Mouse (Mus musculus) myocyte (in vitro differentiated cells): ENCODE data around the gene Plod1.

Experiments
- E2F4 ChIP-seq: IDR thresholded peaks from one replicate; pipeline ENCODE4 v1.6.1; 2011; ENCODE audit warnings: mild to moderate bottlenecking, control low read depth, moderate library complexity; ENCODE audit not compliant: insufficient read depth
- MAX ChIP-seq: IDR thresholded peaks from one replicate; pipeline ENCODE4 v1.6.1; 2011; ENCODE audit warnings: low read depth, mild to moderate bottlenecking, control low read depth
- MYOD1 ChIP-seq, 3 experiments: IDR thresholded peaks; one replicate each; pipeline ENCODE4 v1.6.1; 2011; ENCODE audit warnings: control low read depth in 2 of 3, low read depth in 2 of 3, mild to moderate bottlenecking in 2 of 3, moderate library complexity in 1 of 3; ENCODE audit not compliant: insufficient read length in 2 of 3, control insufficient read depth in 1 of 3
- POLR2A ChIP-seq: IDR thresholded peaks from one replicate; pipeline ENCODE4 v1.6.1; 2011; ENCODE audit warnings: low read depth, mild to moderate bottlenecking, control low read depth, moderate library complexity; ENCODE audit not compliant: insufficient read length
- POLR2AphosphoS2 ChIP-seq: IDR thresholded peaks from one replicate; pipeline ENCODE4 v1.6.1; 2011; ENCODE audit warnings: low read depth, control low read depth; ENCODE audit not compliant: insufficient read length
- REST ChIP-seq: IDR thresholded peaks from one replicate; pipeline ENCODE4 v1.6.1; 2011; ENCODE audit warnings: mild to moderate bottlenecking, control low read depth, moderate library complexity; ENCODE audit not compliant: insufficient read depth, insufficient read length
- TCF12 ChIP-seq: IDR thresholded peaks from one replicate; pipeline ENCODE4 v1.6.1; 2011; ENCODE audit warnings: mild to moderate bottlenecking, control low read depth; ENCODE audit not compliant: poor library complexity, insufficient read depth, severe bottlenecking
- TCF3 ChIP-seq: IDR thresholded peaks from one replicate; pipeline ENCODE4 v1.6.1; 2011; ENCODE audit warnings: low read depth, control low read depth; ENCODE audit not compliant: insufficient read length
- USF1 ChIP-seq: IDR thresholded peaks from one replicate; pipeline ENCODE4 v1.6.1; 2011; ENCODE audit warnings: low read depth, mild to moderate bottlenecking, control low read depth, moderate library complexity

DNA sequence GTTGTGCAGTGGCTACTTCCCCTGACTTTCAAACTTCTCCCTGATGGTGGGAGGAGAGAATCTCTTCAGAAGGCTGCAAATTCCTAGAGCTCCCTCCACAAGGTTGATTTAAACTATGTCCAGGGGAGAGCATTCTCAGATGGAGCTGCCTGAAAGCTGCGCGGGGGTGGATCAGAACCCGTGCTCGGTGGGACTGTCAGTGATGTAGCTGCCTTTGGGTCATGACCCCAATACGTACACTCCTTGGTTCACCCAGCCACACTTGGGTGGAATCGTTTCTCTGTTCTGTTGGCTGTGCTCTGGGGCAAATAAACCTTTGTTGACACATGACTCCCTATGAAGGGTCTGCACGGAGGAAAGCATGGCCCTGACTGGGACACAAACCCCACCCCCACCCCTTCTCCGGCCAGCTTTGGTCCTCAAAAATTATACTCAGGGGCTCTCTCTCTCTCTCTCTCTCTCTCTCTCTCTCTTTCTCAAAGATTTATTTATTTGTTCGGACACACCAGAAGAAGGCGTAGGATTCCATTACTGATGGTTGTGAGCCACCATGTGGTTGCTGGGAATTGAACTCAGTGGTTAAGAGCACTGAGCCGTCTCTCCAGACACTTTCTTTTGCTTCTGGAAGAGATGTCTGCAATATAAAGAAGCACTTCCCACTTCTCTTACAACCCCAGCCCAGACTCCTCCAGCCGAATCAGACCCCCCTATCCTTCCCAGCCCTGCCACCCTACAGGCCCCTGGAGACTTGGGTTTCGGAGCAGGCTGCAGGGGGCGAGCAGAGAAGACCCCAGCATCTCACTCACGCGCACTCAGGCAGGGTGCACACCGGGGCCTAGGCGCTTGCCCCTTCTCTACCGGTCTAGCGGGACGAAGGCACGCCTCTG is 68.8 kb downstream of the Plod1 start:
- peak; percentile 71 for TF ChIP-seq POLR2A
- TF ChIP-seq E2F4, result no peak
- no peak for TF ChIP-seq TCF12
- no peak for TF ChIP-seq REST
- TF ChIP-seq MYOD1 (IDR thresholded peaks at IDR 0.05; ENCODE audit: control insufficient read depth in 1 of 3, insufficient read length in 2 of 3, low read depth in 2 of 3), result no peak
- no peak for TF ChIP-seq USF1
- no peak for TF ChIP-seq MAX
- TF ChIP-seq POLR2AphosphoS2, result no peak
- no peak for TF ChIP-seq TCF3
